Comparison of ENCODE assay signal across 27 mouse cellular contexts in genomic region chr11:62758491-62758890, GRCm38 (mm10). TPM values are rescaled to one million over a fixed set of nuclear protein-coding genes. Genes with fewer than 3 reads are reported as not detected.
DNase-seq lines count a peak whose midpoint lies in the region; ATAC-seq and TF ChIP-seq lines count a peak whose summit lies in the region.
"Had no signal": no experiment of that assay in that cellular context is flagged by ENCODE, and none has a peak within 500 bp of the region (broad histone marks: within the 10 kb centered on the region; RNA-seq: fewer than 3 reads in every experiment).

No protein-coding gene starts in this region.

- no peaks in the 10 kb centered on the region for H3K9me3 ChIP-seq in intestine, embryonic 15.5 days
- no peaks in the 10 kb centered on the region for H3K9me3 ChIP-seq in intestine, postnatal 0 days (ENCODE audit: control insufficient read depth)
- no peaks in the 10 kb centered on the region for H3K9me3 ChIP-seq in hindbrain, embryonic 14.5 days (ENCODE audit: control insufficient read depth, low read length)
- H3K9me3 ChIP-seq: embryonic facial prominence, embryonic 10.5 days; embryonic facial prominence, embryonic 12.5 days; forebrain, embryonic 13.5 days; G1E had no signal

- no peak for TF ChIP-seq CTCF in testis, adult 2 months (IDR thresholded peaks at IDR 0.05; ENCODE audit: control insufficient read depth, insufficient read depth, insufficient replicate concordance, low read depth, low read length)
- no peak for TF ChIP-seq CTCF in intestine, postnatal 0 days (IDR thresholded peaks at IDR 0.05; ENCODE audit: low read depth)

- TF ChIP-seq POLR2A in testis, adult 2 months (IDR thresholded peaks at IDR 0.05; ENCODE audit: control insufficient read depth, low read depth, low read length) = no peak

- H3K4me3 ChIP-seq in testis, adult 2 months (ENCODE audit: control insufficient read depth, low read depth, low read length) = peak overlapping the region; percentile 86
- H3K4me3 ChIP-seq in intestine, embryonic 15.5 days (replicated peaks) = no peak overlapping the region
- no peak overlapping the region for H3K4me3 ChIP-seq in intestine, postnatal 0 days (ENCODE audit: low read depth, low read length)
- no peak overlapping the region for H3K4me3 ChIP-seq in hindbrain, embryonic 14.5 days (replicated peaks; ENCODE audit: low read length)
- H3K4me3 ChIP-seq: embryonic facial prominence, embryonic 10.5 days; embryonic facial prominence, embryonic 12.5 days; forebrain, embryonic 13.5 days had no signal

- 93% methylated on average over 11 of the region's 11 CpGs for WGBS in intestine, embryonic 15.5 days
- 88% methylated on average over 11 of the region's 11 CpGs for WGBS in intestine, postnatal 0 days
- WGBS in hindbrain, embryonic 14.5 days = 78% methylated on average over 11 of the region's 11 CpGs

- ATAC-seq in intestine, embryonic 15.5 days = no peak
- no peak for ATAC-seq in intestine, postnatal 0 days
- ATAC-seq in hindbrain, embryonic 14.5 days (ENCODE audit: low FRiP score) = no peak
- ATAC-seq: CD4-positive, CD25-positive, alpha-beta regulatory T cell, adult 4 months; forebrain, embryonic 13.5 days; forebrain, embryonic 16.5 days had no signal

- no peak overlapping the region for H3K27ac ChIP-seq in testis, adult 2 months (ENCODE audit: control insufficient read depth, insufficient read depth, low read depth, low read length)
- H3K27ac ChIP-seq in intestine, embryonic 15.5 days = peak overlapping the region; percentile 41; the same call in 1 of the 2 replicates
- H3K27ac ChIP-seq in intestine, postnatal 0 days (ENCODE audit: low read depth, low read length) = peak overlapping the region; percentile 17; the same call in 1 of the 2 replicates
- H3K27ac ChIP-seq in hindbrain, embryonic 14.5 days = no peak overlapping the region
- H3K27ac ChIP-seq: embryonic facial prominence, embryonic 10.5 days; embryonic facial prominence, embryonic 12.5 days; forebrain, embryonic 13.5 days had no signal

- no peaks in the 10 kb centered on the region for H3K36me3 ChIP-seq in testis, adult 2 months (ENCODE audit: control insufficient read depth, insufficient read depth, low read length)
- H3K36me3 ChIP-seq in intestine, embryonic 15.5 days = no peaks in the 10 kb centered on the region
- H3K36me3 ChIP-seq in intestine, postnatal 0 days (ENCODE audit: control insufficient read depth, insufficient read depth) = no peaks in the 10 kb centered on the region
- H3K36me3 ChIP-seq in hindbrain, embryonic 14.5 days (replicated peaks; ENCODE audit: control insufficient read depth, insufficient read depth) = no peaks in the 10 kb centered on the region
- H3K36me3 ChIP-seq: embryonic facial prominence, embryonic 10.5 days; embryonic facial prominence, embryonic 12.5 days; G1E had no signal

- peak; percentile 72 for DNase-seq in heart, adult 11 months
- DNase-seq in heart, postnatal 4 days = no peak
- no peak for DNase-seq in testis, postnatal 14 days (ENCODE audit: low spot score)
- DNase-seq in gastrocnemius, postnatal 25 days = no peak
- no peak for DNase-seq in hindbrain, embryonic 14.5 days (ENCODE audit: low spot score)
- DNase-seq: adrenal gland, adult 2 months; adrenal gland, postnatal 10 days; adrenal gland, postnatal 25 days; B cell, adult 2 months; cerebellum, adult 11-12 months; cerebellum, adult 2 months; cerebellum, adult 9-10 months; cerebellum, postnatal 25 days had no signal

- no peak overlapping the region for H3K4me2 ChIP-seq in intestine, embryonic 15.5 days (replicated peaks)
- no peak overlapping the region for H3K4me2 ChIP-seq in intestine, postnatal 0 days (replicated peaks; ENCODE audit: low read depth)
- no peak overlapping the region for H3K4me2 ChIP-seq in hindbrain, embryonic 14.5 days (replicated peaks)
- H3K4me2 ChIP-seq: embryonic facial prominence, embryonic 12.5 days; forebrain, embryonic 13.5 days had no signal

- no peak overlapping the region for H3K9ac ChIP-seq in intestine, embryonic 15.5 days
- no peak overlapping the region for H3K9ac ChIP-seq in intestine, postnatal 0 days (ENCODE audit: low read depth, low read length)
- H3K9ac ChIP-seq in hindbrain, embryonic 14.5 days = no peak overlapping the region
- H3K9ac ChIP-seq: embryonic facial prominence, embryonic 12.5 days; forebrain, embryonic 13.5 days had no signal

- H3K4me1 ChIP-seq in testis, adult 2 months (ENCODE audit: control insufficient read depth, insufficient read depth, low read length) = no peaks in the 10 kb centered on the region; the same call in none of the 2 replicates
- peaks cover 12% of the 10 kb centered on the region for H3K4me1 ChIP-seq in intestine, embryonic 15.5 days (replicated peaks)
- H3K4me1 ChIP-seq in intestine, postnatal 0 days (replicated peaks; ENCODE audit: control insufficient read depth, insufficient read depth, low read length) = no peaks in the 10 kb centered on the region; the same call in 1 of the 2 replicates
- H3K4me1 ChIP-seq in hindbrain, embryonic 14.5 days (replicated peaks; ENCODE audit: control insufficient read depth, insufficient read depth, low read length) = no peaks in the 10 kb centered on the region

- H3K27me3 ChIP-seq in testis, adult 2 months (ENCODE audit: control insufficient read depth, insufficient read depth, low read length) = no peaks in the 10 kb centered on the region
- no peaks in the 10 kb centered on the region for H3K27me3 ChIP-seq in intestine, embryonic 15.5 days (replicated peaks)
- H3K27me3 ChIP-seq in intestine, postnatal 0 days (replicated peaks; ENCODE audit: control insufficient read depth, insufficient read depth, low read length) = no peaks in the 10 kb centered on the region; the same call in 1 of the 2 replicates
- H3K27me3 ChIP-seq in hindbrain, embryonic 14.5 days (ENCODE audit: control insufficient read depth, insufficient read depth, low read length) = peaks cover 5% of the 10 kb centered on the region; the same call in 1 of the 2 replicates

RNA-seq across cellular contexts. Expression of gene Gm10428, which starts 5.6 kb away (rescaled TPM):
- not detected for total RNA-seq in heart, postnatal 4 days (2021)
- polyA plus RNA-seq in testis, adult 2 months (2012; rRNA removed) = not detected in 2 replicates
- polyA plus RNA-seq in intestine, embryonic 15.5 days (2015; fragmentation: Nextera tagmentation; extraction: Ambion mirVana) = not detected in 2 replicates
- not detected in 2 replicates for polyA plus RNA-seq in intestine, postnatal 0 days (2015; fragmentation: Nextera tagmentation; extraction: Ambion mirVana)
- total RNA-seq in gastrocnemius, postnatal 25 days (2021) = not detected
- polyA plus RNA-seq in hindbrain, embryonic 14.5 days (2014; fragmentation: Nextera tagmentation; extraction: Ambion mirVana) = not detected in 2 replicates
- total RNA-seq: adrenal gland, adult 2 months; adrenal gland, postnatal 10 days; adrenal gland, postnatal 25 days; adrenal gland, postnatal 4 days; CH12.LX; G1E had no signal
- polyA plus RNA-seq: adrenal gland, adult 2 months; CD4-positive, CD25-positive, alpha-beta regulatory T cell, adult 4 months; cerebellum, adult 2 months; cortical plate, adult 2 months; embryonic facial prominence, embryonic 10.5 days; embryonic facial prominence, embryonic 12.5 days; embryonic facial prominence, embryonic 14.5 days; forebrain, embryonic 11.5 days; forebrain, embryonic 13.5 days; forebrain, embryonic 16.5 days; G1E had no signal

RNA-seq across cellular contexts. Expression of gene Zfp287, which starts 26.8 kb away (rescaled TPM):
- 1 to 10 TPM; 3.5 to 4.4 TPM for total RNA-seq in heart, postnatal 4 days (2021)
- 2.0 and 2.7 TPM in 2 replicates for polyA plus RNA-seq in testis, adult 2 months (2012; rRNA removed)
- 5.4 and 5.6 TPM in 2 replicates for polyA plus RNA-seq in intestine, embryonic 15.5 days (2015; fragmentation: Nextera tagmentation; extraction: Ambion mirVana)
- 1.5 and 2.3 TPM in 2 replicates for polyA plus RNA-seq in intestine, postnatal 0 days (2015; fragmentation: Nextera tagmentation; extraction: Ambion mirVana)
- total RNA-seq in gastrocnemius, postnatal 25 days (2021) = 1 to 10 TPM; 1.4 to 1.7 TPM
- 18.5 and 19.4 TPM in 2 replicates for polyA plus RNA-seq in hindbrain, embryonic 14.5 days (2014; fragmentation: Nextera tagmentation; extraction: Ambion mirVana)
- polyA plus RNA-seq: G1E had no signal

RNA-seq across cellular contexts. Expression of gene Zfp286, which starts 30.8 kb away (rescaled TPM):
- 1 to 10 TPM; 1.9 to 2.1 TPM for total RNA-seq in heart, postnatal 4 days (2021)
- 7.8 and 8.1 TPM in 2 replicates for polyA plus RNA-seq in testis, adult 2 months (2012; rRNA removed)
- polyA plus RNA-seq in intestine, embryonic 15.5 days (2015; fragmentation: Nextera tagmentation; extraction: Ambion mirVana) = 13.1 and 13.5 TPM in 2 replicates
- 4.2 and 4.3 TPM in 2 replicates for polyA plus RNA-seq in intestine, postnatal 0 days (2015; fragmentation: Nextera tagmentation; extraction: Ambion mirVana)
- total RNA-seq in gastrocnemius, postnatal 25 days (2021) = 1 to 10 TPM in 1 of 2 experiments, under 1 TPM in 1; 0.95 to 1.1 TPM
- polyA plus RNA-seq in hindbrain, embryonic 14.5 days (2014; fragmentation: Nextera tagmentation; extraction: Ambion mirVana) = 27.1 and 28.9 TPM in 2 replicates
- total RNA-seq: CH12.LX had no signal
- polyA plus RNA-seq: G1E had no signal

Comparison
In these comparisons a context has a peak if more than half of its experiments do, and no peak if none do; other contexts are left out.
1. H3K27ac ChIP-seq: peak in intestine, embryonic 15.5 days (single experiment) and intestine, postnatal 0 days (single experiment); none in testis, adult 2 months (single experiment) and hindbrain, embryonic 14.5 days (single experiment).